Mouse (Mus musculus) left cerebral cortex, postnatal 36 days (tissue): ENCODE measurements around the gene Nav2. TPM values are rescaled to one million over a fixed set of nuclear protein-coding genes. Genes with fewer than 3 reads are reported as not detected.

Experiments used
- DNase-seq, 2 experiments: peaks; one replicate each; pipeline ENCODE4 v3.0.0; 2021 to 2022; ENCODE audit warnings: low spot score in 2 of 2, mixed read lengths in 1 of 2
- intact Hi-C: fragments of 180-260 bp; cut with DNase I; formaldehyde crosslinking; loops from one replicate; pipeline ENCODE4 v1.15.1; 2025
- total RNA-seq, 2 experiments: library from RNA; stranded (reverse); gene quantifications; 2 replicates each; pipeline ENCODE4 v1.2.3; 2021

Gene Nav2
- total RNA-seq, 2 experiments from 2014 or later = 62.0 to 120 TPM

DNA sequence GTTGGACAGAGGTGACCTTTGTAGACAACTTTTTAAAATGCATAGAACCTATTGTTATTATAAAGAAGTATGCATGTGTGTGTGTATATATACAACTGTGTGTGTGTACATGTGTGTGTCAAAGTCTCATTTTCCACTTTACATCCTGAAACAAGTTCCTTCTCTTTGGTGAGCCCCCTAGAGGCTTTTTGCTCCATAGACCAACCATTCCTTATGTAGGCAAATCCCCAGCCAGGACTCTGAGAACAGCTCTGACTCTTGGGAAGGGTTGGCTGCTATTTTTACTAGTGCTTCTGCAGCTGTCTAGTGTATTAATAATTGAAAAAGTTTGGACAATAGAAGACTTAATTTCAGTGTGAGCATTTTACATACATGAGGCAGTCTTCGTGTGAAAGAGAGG is 464.7 kb downstream of the Nav2 start:
- DNase-seq = no peak
- intact Hi-C loops = loop anchor here (10.0 kb wide), 1 partner anchor 238 kb away; no protein-coding TSS in a partner anchor

DNA sequence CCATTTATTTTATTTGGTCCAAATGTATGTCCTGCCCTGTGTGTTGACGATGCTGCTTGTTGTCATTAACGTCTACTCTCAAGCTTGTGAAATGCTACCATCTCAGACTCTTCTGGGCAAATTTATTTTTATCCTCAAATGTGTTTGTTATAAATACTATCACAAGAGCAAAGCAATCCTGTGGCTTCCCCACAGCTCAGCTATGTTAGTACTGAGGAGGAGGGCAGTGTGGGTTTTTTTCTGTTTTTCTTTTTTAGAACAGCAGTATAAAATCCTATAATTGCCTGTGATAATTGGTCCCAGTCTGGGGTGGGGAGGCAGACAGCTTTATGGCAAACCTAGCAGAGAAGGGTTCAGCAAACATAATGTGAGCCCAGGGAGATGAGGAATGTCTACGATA is 465.1 kb downstream of the Nav2 start:
- no peak for DNase-seq
- intact Hi-C loops = loop anchor here (10.0 kb wide), 1 partner anchor 239 kb away; no protein-coding TSS in a partner anchor

DNA sequence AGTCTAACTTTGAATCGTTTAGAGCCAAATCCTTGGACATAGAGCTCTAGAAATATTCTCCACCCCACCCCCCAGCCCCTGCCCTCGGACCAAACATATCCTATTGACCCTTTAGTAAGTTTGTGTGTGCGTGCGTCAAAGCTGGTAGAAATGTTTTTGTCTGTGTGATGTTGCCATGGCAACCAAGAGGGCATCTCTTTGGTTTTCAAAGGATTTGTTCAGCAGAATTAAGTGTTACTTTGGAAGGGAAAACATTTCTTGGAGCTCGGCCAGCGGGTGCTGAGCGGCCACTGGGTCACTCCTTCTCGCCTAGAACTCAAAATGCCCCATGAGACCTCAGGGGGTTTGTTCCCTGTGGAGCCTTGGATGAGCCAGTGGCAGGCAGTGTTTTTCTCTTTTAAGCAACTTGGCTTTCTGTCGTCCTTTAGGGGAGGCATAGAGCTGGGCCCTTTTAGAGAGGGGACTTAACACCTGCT is 467.0 kb downstream of the Nav2 start:
- DNase-seq = no peak
- intact Hi-C loops = loop anchor here (10.0 kb wide), 1 partner anchor 241 kb away; no protein-coding TSS in a partner anchor

DNA sequence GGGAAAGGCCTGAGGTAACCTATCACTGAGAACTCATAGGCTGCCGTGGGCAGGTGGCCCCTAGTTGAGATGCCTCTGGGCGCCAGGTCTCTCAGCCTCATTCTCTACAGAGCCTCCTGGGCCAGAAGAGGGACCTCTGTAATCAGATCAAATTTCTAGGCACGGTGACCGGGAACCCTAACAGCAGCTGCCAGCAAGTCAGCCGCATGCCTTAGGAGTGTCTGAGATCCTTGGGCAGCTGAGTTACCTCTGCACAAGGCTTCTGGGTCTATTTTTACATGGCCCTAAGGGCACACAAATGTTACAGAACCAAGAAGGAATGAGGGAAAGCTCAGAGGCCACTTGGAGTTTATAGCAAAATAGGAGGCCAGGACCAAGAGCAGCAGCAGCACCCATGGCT is 470.1 kb downstream of the Nav2 start:
- no peak for DNase-seq
- intact Hi-C loops = loop anchor here (10.0 kb wide), 1 partner anchor 244 kb away; no protein-coding TSS in a partner anchor

DNA sequence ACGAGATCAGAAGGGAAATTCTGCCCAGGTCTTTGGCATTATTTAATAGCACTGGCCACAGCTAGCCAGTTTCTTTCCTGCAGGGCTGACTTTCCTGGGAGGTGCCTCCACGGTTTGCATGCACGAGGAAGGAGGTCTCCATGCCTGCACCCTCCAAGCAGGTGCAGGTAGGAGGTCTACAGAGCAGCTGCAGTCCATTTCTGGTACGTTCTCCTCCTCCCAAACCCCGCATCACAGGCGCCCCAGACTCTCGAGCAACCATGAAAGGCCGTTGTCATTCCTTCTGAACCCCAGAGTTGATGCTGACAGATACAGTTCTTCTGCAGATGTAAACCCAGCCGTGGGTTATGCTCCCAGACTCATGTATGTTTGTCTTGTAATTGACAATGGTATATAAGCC is 472.4 kb downstream of the Nav2 start:
- intact Hi-C loops = no loop called here
- DNase-seq = no peak

DNA sequence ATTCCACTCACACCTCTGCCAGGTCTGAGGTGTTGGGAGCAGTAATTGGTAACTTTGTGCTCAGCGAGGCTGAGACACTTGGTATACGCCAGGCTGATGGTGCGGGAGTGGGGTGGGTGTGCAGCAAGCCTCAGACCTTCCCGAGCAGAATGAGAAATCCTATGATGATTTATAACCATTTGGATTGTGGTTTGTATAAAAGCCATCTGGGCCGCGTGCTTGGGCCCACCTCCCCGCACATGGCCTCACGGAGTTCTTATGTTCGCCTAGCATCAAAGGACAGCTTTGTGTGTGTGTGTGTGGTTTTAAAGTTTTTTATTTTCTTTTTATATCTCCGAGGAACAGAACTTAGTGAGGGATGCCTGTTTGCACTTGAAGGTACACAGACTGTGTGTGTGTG is 474.4 kb downstream of the Nav2 start:
- intact Hi-C loops = no loop called here
- DNase-seq = no peak

DNA sequence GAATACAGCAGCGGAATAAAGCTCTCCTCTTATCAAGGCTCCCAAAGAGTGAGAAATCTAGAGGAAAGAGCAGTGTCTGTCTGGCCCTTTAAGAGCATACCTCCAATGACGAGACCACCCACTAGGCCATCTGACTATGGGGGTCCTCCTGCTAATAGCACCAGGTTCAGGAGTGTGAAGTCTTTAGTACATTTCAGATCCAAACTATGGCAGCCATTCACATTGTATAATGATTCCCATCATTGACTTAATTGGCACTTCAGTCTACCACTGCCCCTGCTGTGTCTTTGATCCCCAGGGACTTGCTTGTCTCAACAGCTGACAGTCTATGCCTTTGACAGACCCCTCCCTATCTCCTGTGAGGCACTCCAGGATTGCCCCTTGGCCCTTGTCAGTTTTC is 479.6 kb downstream of the Nav2 start:
- intact Hi-C loops = no loop called here
- no peak for DNase-seq

DNA sequence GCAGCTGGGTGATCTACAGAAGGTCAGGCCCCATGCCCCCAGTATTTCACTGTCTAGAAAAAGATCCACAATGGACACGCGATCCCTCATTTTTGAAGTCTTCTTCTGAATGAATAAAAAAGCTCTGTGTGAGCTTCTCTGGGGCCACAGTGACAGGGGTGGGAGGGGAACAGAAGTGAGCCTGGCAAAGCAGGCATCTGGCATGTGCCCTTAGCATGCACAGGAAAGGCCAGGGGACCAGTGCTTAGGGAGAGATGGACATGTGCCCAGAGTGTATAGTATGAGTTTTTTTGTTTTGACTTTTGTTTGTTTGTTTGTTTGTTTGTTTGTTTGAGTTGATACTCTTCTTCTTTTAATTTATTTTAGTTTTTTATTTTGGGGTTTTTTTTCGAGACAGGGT is 481.8 kb downstream of the Nav2 start:
- intact Hi-C loops = no loop called here
- DNase-seq = no peak

DNA sequence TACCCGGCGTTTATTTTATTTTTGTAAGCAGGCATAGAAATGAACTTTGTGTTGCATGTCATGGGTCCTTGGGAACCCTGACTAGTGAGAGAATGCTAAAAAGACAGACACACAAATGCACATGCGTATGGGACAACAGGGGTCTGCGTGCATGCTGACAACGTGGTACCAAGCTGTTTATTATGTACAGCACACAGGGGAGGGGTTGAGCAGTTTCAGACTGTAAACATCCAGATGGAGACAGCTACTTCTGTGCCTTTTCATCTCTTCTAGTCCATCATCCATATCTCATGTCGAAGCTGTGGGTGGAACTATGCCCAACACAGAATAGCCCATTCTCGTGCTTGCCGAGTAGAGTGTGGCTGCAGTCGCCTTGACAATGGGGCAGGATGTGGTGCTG is 482.3 kb downstream of the Nav2 start:
- intact Hi-C loops = no loop called here
- DNase-seq = no peak

DNA sequence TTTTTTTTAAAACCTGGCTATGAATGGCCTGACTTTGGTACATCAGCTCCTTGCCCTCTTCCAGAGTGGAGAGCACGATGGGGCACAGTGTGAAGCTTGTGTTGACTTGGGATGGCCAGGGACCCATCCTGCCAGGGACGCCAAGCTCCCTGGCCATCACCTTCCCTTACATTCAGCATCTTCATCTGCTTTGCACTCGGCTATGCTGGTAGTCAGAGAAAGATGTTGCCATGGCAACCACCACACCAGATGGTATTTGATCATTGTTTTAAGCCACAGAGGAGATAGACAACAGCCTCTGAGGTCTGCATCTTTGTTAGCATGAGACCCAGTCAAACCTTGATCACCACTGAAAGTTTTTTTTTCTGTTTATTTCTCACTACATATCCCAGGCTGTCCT is 483.7 kb downstream of the Nav2 start:
- DNase-seq = no peak
- intact Hi-C loops = no loop called here

DNA sequence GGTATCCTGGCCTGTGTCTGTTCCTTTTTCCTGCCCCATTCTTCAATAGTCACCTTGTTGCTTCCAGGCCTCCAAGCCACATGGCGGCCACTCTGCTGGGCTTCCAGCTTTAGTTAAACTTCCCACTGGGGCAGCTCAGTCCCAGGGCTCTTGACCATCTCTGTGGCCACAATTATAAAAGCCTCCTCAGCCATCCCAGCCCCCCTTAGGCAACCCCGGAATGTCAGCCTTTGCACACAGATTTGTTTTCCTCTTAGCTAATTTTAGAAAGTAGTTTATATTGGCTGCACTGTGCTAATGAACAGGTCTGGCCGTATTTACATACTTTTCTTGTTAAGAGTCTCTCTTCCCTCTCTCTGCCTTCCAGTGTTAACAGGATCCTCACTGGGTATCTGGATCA is 484.3 kb downstream of the Nav2 start:
- intact Hi-C loops = no loop called here
- DNase-seq = no peak

DNA sequence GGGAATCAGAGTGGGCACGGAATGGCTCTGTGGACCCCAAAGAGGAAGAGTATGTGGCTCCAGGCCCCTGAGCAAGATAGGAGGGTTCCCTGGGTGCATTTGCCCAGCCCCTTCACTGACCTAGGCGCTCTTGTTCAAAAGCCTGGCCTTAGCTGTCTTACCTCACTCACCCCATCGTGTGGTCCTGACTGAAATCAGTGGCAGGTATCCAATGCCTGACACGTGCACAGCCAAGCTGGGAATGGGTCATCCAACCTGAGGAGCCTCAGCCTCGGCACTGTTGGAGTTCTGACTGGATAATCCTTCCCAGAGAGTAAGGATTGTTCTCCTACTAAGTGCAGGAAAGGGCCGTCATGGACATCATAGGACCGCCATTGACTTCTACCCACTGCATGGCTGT is 485.3 kb downstream of the Nav2 start:
- intact Hi-C loops = no loop called here
- no peak for DNase-seq

DNA sequence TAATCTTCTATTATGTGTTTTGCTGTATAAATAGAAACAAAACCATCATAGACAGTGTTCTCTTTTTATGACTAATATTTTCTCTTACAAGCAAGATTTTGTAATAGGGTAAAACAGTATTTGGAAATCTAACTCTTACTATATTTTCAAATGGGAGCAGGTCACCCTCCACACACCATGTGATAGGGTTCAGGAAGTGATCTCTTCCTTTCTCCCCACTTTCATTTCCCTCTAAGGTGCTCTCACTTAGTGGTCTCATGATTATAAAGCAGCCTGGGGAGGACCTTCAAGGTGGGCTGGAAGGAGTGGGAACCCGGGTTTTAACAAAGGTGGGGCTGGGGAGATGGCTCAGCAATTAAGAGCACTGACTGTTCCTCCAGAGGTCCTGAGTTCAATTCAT is 487.7 kb downstream of the Nav2 start:
- no peak for DNase-seq
- intact Hi-C loops = no loop called here

DNA sequence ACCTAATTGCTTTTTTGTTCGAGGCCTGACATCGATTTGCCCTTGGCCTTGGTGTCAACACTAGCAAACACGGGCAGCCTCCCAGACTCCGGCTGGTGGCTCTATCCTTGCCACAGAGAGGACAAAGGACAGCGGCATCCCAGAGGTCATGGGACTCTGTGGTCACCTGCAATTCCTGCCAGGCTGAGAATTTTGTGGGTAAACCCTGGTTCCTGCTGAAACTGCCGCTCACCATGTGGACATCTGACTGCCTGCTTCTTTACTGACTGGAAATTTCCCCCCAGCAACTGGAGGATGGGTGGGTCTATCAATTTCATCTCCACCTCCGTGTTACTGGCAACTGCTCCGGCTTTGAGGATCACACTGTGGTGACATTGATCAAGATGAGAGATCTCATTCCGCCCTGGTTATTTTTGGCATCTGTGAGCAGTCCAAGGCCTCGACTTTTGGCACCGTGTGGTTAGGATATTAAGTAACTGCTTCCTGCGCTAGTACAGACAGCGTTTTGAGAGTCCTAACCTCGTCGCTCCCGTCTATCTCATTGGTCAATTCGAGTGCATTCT is 489.0 kb downstream of the Nav2 start:
- intact Hi-C loops = loop anchor here (2.0 kb wide), 1 partner anchor 29 kb away; no protein-coding TSS in a partner anchor
- no peak for DNase-seq

DNA sequence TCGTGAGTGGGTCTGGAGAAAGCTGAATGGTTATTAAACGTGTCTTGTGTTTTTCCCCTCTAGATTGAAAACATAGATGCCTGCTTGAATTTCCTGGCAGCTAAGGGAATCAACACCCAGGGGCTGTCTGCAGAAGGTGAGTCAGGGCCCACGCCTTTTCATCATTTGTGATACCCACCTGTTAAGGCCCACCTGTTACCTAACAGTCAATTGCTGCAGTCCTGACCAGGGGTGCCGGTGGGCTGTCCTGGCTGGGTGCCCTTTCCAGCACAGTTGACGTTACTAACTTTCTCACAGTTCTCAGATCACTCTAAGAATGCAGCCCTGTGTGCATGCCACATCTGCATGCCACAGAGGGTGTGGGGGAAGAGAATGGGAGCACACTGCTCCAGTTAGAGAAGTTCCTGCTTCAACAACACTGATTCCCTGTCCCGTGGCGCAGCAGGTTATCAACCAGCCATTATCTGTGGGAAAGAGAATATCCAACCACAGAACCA is 489.6 kb downstream of the Nav2 start:
- no peak for DNase-seq
- intact Hi-C loops = loop anchor here (2.0 kb wide), 1 partner anchor 29 kb away; no protein-coding TSS in a partner anchor

DNA sequence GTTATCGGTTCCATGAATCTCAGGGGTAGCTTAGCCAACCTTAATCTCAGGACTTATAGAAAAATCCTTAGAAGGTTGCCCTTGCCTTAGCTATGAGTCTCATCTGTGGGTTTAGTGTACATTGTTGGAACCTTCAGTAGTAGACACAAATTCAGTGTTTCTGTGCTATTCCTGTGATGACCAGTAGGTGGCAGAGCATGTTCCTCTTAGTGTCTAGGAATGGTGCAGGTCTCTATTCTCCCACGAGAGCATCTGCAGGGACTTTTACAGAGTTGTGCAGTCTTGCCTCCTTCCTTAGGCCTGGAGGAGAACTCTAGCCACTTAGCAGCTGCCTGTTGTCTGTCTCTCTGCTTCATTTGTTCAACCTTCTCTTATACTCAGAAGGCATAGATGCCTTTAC is 490.8 kb downstream of the Nav2 start:
- intact Hi-C loops = loop anchor here (2.0 kb wide), 1 partner anchor 27 kb away; no protein-coding TSS in a partner anchor
- DNase-seq = peak; percentile 55 to 70

DNA sequence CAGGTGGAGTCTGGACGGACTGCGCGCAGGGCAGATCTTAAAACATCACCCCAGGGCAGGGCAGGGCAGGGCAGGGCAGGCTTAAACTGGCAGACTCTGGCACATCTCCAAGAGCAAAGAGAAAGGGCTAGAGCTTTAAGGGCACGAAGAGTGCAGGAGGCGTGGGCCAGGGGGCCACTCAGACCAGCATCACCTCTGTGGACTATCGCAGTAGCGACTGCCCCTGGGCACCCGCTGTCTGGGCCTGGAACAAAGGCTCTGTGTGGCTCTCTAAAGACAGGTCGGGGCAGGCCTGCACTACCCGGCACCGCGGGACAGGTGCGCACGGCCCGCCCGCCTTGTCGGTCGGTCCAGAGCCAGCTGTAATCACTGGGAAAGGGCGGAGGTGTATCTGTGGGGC is 491.9 kb downstream of the Nav2 start:
- DNase-seq = no peak
- intact Hi-C loops = no loop called here

DNA sequence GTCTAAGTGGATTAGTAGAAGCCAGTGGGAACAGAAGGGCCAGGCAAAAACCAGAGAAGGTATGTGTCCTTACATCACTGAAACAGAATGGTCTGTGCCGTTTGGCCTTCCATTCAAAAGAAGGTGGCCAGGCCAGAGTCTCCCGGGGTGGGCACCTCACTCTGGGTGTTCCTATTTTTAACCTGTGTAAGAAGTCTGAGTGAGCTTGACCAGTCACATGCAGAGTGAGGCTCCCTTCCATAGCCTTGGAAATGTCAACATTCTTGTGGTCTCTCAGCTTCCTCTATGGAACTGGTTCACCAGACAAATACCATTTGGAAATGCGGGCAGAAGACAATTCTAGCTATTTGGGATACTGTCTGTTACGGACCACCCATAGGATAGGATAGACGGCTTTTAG is 494.0 kb downstream of the Nav2 start:
- DNase-seq = no peak
- intact Hi-C loops = no loop called here

DNA sequence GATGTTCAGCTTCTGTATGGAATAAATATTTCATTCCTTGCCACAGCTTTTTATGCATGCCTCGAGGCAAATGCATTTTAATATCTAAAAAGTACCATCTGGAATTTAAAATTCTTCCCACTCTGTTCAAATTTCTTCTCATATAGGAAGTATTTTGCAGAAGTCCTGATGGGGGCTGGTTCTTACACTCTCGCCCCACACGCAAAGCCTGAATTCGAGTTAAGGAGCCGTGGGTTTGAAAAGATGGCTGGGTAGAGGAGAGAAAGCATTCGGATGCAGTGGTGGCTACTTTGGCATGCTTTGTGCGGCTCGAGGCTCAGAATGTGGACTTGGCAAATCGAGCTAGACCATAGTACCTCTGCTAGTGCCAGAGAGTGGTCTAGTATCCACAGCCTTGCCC is 499.2 kb downstream of the Nav2 start:
- intact Hi-C loops = no loop called here
- DNase-seq = no peak

DNA sequence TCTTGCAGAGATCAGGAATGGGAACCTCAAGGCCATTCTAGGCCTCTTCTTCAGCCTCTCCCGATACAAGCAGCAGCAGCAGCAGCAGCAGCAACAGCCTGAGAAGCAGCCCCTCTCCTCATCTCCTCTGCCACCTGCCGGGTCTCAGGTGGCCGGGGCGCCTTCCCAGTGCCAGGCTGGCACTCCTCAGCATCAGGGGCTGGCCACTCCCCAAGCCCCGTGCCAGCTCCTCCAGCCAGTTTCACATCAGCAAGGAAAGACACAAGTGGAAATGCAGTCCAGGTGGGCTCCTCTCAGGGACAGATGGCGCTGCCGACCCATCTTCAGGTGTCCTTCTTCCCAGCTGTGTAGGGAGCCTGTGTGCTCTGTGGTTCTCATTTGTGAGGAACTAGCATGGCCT is 500.1 kb downstream of the Nav2 start:
- intact Hi-C loops = no loop called here

DNA sequence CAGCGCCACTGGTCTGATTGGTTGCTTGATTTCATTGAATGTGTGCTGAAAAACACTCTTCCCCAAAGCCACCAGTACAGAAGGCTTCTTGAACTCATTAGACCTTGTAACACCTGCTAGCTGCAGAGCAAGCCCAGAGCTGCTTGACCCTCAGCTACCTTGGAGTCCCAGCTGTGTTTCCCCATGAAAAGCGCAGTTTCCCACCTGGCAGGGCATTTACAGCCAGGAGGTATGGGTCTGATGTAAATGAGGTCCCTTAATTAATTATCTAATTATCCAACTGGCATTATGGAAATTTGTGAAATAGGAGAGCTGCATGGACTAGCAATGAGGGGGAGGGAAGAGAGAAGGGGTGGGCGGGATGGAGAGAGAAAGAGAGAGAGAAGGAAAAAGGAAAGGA is 500.7 kb downstream of the Nav2 start:
- intact Hi-C loops = no loop called here
- no peak for DNase-seq

More for the DNA sequence above, 500.1 kb downstream of the Nav2 start:
- no peak for DNase-seq

DNA sequence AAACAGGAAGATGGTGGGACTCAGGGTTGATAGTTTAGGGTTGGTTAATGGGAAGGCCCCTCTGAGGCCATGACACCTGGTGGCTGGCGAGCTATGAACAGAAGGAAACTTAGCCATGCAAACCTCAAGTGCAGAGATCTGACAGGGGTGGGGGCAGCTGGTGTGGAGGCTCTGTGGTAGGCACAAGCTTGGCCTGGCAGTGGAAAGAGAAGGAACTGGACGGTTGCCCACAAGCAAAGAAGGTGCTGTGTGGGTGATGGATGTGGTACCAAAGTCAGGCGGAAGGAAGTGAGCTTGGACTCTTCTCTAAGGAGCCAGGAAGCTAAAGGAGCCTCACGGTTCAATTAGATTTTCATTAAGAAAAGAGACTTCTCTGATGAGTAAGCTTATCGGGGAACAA is 501.7 kb downstream of the Nav2 start:
- no peak for DNase-seq

More for the DNA sequence above, 501.7 kb downstream of the Nav2 start:
- intact Hi-C loops = no loop called here
